Mouse (Mus musculus) forebrain, embryonic 10.5 days (tissue): ENCODE measurements around the gene Gm11985. TPM values are rescaled to one million over a fixed set of nuclear protein-coding genes. Genes with fewer than 3 reads are reported as not detected.

Experiments used
- DNase-seq: peaks from one replicate; pipeline ENCODE4 v3.0.0-alpha.2; 2017; ENCODE audit warnings: low spot score; ENCODE audit errors: extremely low spot score
- H3K27ac ChIP-seq: fragments of 300-500 bp; sonication (generic); 2 replicates; pipeline ENCODE4 v1.5.1; 2016; ENCODE audit warnings: mild to moderate bottlenecking
- H3K27me3 ChIP-seq: fragments of 300-500 bp; sonication (generic); 2 replicates; pipeline ENCODE4 v1.6.1; 2016; ENCODE audit warnings: mild to moderate bottlenecking; ENCODE audit not compliant: poor library complexity, severe bottlenecking
- H3K36me3 ChIP-seq: fragments of 300-500 bp; sonication (generic); replicated peaks from 2 replicates; pipeline ENCODE4 v1.6.1; 2016; ENCODE audit warnings: mild to moderate bottlenecking, moderate library complexity
- H3K4me1 ChIP-seq: fragments of 300-500 bp; sonication (generic); 2 replicates; pipeline ENCODE4 v1.6.1; 2016
- H3K4me3 ChIP-seq: fragments of 300-500 bp; sonication (generic); 2 replicates; pipeline ENCODE4 v1.5.1; 2016; ENCODE audit warnings: mild to moderate bottlenecking, moderate library complexity
- H3K9me3 ChIP-seq: fragments of 300-500 bp; sonication (generic); 2 replicates; pipeline ENCODE4 v1.6.1; 2016; ENCODE audit warnings: mild to moderate bottlenecking, moderate library complexity
- WGBS: fragments of 180-500 bp; shearing (Covaris S2); methylation state at CpG from one replicate; pipeline ENCODE4 v1.1.7; 2016; 5-methylcytosine and 5-hydroxymethylcytosine counted together
- polyA plus RNA-seq: library from polyadenylated mRNA; unstranded; fragments of >200 nt; fragmentation: Nextera tagmentation; extraction: Ambion mirVana; gene quantifications from 2 replicates; pipeline ENCODE4 v1.2.1, GENCODE M21; 2016

Gm11985 gene
- polyA plus RNA-seq, 1 experiment from 2014 or later: not detected

DNA sequence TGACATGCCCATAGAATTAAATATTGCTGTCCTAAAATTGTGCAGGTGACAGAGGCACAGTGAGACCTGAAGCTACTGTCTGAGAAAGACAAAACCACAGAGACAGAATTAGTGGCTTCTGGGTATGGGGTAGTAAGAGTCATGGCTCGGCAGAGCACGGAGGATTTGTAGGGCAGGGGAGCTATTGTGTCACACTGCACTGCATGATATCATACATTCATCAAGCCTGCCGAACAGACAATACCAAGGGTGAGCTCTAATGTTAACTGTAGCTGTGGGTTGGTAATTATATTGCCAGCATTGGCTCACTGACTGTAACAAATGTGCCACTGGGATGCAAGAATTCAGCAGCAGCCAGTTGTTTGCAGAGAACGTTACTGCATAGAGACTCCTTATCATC lies 24.0 kb downstream of the Gm11985 start:
- Histone ChIP-seq H3K4me1 (peaks cover 23% of the 10 kb centered on the region), H3K4me3 (no peak overlapping the region), H3K27me3 (no peaks in the 10 kb centered on the region), H3K36me3 (peaks cover under 1% of the 10 kb centered on the region; the same call in 1 of the 2 replicates), H3K27ac (no peak overlapping the region), H3K9me3 (no peaks in the 10 kb centered on the region)
- 77% methylated on average over 4 of the region's 4 CpGs for WGBS
- DNase-seq: no peak

DNA sequence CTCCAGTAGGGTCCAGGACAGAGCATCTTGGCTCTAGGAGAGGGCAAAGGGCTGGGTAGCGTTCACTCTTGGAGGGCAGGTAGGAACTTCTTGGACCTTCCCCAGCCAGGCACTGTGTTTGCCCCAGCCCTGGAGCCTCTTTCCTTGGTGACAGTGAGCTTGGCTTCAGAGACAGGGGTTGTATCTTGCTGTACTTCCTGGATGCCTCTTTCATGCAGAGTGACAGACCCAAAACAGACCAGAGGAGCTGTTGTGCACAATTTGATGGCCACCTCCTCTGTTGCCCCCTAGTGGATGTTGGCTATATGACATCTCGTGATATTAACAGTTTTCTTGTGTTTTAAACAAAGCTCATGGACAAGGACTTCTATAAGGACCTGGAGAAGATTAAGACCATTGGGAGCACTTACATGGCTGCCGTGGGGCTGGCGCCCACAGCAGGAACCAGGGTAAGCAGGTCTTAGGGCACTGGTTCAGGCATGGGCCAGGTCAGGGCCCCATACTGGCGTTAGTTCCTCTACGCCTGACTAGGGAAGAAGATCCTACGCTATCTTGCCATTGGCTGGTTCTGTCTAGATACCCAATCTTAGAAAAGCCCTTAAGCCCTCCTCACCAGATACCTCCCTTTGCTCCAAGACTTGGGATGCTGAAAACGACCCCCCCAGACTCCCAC lies 26.7 kb downstream of the Gm11985 start:
- Histone ChIP-seq H3K9me3 (no peaks in the 10 kb centered on the region), H3K4me3 (no peak overlapping the region), H3K36me3 (no peaks in the 10 kb centered on the region), H3K27me3 (no peaks in the 10 kb centered on the region), H3K4me1 (peaks cover 23% of the 10 kb centered on the region), H3K27ac (peak overlapping the region; percentile 67)
- WGBS: 76% methylated on average over 8 of the region's 8 CpGs
- peak; percentile 36 for DNase-seq

DNA sequence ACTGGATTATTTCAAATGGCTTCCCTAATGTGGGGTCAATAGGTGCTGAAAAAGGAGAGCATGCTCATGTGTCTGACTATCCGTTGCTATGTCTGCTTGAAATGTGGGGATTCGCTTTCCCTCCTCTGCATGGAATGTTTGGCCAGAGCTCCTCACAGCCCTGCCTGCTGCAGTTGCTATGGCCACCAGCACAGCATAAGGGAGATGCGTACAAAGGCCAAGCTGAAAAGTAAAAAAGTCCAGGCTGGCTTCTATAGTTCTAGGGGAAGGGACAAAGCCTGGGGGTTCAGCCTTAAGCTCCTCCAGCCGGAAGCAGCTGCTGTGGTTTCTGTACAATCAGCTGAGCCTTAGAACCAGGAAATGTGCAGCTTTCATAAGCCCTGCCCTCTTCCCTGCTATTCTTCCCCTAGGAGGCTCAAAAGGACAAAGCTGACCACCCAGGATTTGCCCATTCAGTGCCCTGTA lies 27.7 kb downstream of the Gm11985 start:
- DNase-seq: peak; percentile 27
- Histone ChIP-seq H3K27ac (peak overlapping the region; percentile 67), H3K27me3 (no peaks in the 10 kb centered on the region), H3K36me3 (no peaks in the 10 kb centered on the region), H3K4me3 (no peak overlapping the region), H3K4me1 (peaks cover 23% of the 10 kb centered on the region), H3K9me3 (no peaks in the 10 kb centered on the region)
- 59% methylated on average over 4 of the region's 4 CpGs for WGBS

DNA sequence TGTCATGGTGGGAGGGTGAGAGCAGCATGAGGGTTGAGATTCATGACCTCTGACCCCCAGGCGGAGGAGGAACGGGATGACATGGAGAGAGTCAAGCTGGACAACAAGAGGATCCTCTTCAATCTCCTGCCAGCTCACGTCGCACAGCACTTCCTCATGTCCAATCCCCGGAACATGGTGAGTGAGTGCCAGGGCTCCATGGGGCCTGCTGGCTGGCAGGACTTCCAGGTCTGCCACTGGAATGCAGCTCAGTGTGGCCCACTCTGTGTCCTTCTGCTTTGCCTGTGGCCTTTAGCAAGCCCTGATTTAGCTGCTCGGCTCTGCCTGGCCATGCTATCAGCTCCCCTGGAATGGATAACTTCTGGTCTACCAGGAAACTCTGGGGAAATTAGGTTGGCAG lies 28.2 kb downstream of the Gm11985 start:
- H3K4me3 ChIP-seq: no peak overlapping the region
- H3K9me3 ChIP-seq: no peaks in the 10 kb centered on the region
- DNase-seq: no peak
- peaks cover 23% of the 10 kb centered on the region for H3K4me1 ChIP-seq
- peak overlapping the region; percentile 67 for H3K27ac ChIP-seq
- H3K36me3 ChIP-seq: no peaks in the 10 kb centered on the region
- H3K27me3 ChIP-seq: no peaks in the 10 kb centered on the region
- WGBS: 88% methylated on average over 6 of the region's 6 CpGs

DNA sequence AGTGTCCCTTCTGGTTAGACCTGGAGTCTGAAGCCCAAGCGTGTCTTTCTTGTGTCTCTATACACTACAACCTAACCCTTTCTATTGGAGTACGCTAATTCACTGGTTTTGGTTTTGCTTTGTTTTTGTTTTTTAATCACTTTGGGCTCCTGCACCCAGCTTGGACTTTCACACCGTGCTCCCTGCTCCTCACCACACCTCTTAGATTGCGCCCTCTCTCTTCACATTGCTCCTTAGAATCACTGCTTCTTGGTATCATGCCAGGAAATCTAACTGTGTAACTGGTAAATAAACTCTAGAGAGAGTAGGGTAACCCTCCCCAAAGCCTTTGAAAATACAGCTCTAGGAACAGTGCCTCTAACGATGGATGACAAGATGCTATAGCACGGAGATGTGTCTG lies 30.2 kb downstream of the Gm11985 start:
- Histone ChIP-seq H3K27ac (no peak overlapping the region), H3K36me3 (no peaks in the 10 kb centered on the region), H3K27me3 (no peaks in the 10 kb centered on the region), H3K4me1 (peaks cover 16% of the 10 kb centered on the region), H3K9me3 (no peaks in the 10 kb centered on the region), H3K4me3 (no peak overlapping the region)
- WGBS: 91% methylated on average over 6 of the region's 6 CpGs
- DNase-seq: no peak

DNA sequence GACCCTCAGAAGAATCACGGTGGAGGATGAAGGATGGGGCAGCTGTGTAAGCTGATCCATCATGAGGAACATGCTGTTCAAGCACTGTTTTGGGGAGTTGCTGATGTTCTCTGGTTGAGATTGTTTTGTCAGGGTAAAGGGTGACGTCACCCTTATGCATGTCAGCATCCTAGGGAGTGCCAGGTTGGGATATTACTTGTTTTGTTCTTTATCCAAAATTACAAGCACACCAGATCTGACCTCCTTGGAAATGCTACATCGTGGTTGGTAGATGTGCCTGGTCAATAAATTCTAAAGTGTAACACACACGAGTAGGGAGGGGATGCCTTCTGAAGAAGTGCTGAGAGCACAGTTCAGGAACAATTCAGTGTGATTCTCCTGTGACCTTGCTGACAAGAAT lies 31.9 kb downstream of the Gm11985 start:
- Histone ChIP-seq H3K4me1 (peaks cover 15% of the 10 kb centered on the region), H3K4me3 (no peak overlapping the region)
- 82% methylated on average over 4 of the region's 4 CpGs for WGBS

DNA sequence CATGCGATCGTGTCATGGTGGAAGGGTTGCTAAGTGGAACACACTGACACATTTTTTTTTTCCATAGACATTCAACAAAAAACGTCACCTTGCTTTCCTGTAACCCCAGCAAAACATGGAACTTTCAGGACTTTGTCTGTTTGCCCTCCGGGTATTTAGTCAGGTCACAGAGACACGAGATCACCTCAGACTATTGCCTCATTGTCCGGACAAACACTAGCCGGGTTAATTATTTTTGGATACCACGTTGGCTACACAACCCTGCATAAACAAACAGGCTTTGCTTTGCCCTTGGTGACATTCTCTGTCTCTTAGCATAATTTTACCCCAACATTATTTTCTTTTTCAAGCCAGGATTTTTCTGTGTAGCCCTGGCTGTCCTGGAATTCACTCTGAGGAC lies 35.3 kb downstream of the Gm11985 start:
- no peak overlapping the region for H3K4me3 ChIP-seq
- H3K4me1 ChIP-seq: no peaks in the 10 kb centered on the region
- no peaks in the 10 kb centered on the region for H3K36me3 ChIP-seq
- no peak for DNase-seq
- WGBS: 89% methylated on average over 8 of the region's 8 CpGs
- H3K9me3 ChIP-seq: no peaks in the 10 kb centered on the region
- H3K27me3 ChIP-seq: no peaks in the 10 kb centered on the region
- no peak overlapping the region for H3K27ac ChIP-seq

More for the DNA sequence above, 31.9 kb downstream of the Gm11985 start:
- H3K27me3 ChIP-seq: no peaks in the 10 kb centered on the region
- H3K27ac ChIP-seq: no peak overlapping the region
- no peaks in the 10 kb centered on the region for H3K9me3 ChIP-seq
- H3K36me3 ChIP-seq: no peaks in the 10 kb centered on the region
- no peak for DNase-seq

DNA sequence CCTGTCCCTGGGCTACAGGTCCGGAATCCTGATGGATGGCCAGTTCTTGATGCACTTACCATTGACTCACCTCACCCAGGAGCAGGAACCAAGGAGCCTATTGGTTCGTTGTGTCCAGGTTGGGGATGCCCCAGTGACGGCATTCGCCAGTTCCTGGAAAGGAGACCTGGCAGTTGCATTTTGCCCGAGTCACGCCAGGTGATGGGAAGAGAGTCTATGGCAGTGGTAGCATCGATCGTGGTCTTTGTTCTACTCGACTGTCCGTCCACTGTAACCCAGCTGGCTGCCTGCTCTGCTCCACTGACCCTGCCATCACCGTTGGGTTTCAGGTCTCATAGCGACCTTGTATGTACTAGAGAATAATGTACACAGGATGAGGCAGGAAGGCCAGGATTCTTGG lies 36.0 kb downstream of the Gm11985 start:
- Histone ChIP-seq H3K27ac (no peak overlapping the region), H3K4me1 (no peaks in the 10 kb centered on the region), H3K9me3 (no peaks in the 10 kb centered on the region), H3K27me3 (no peaks in the 10 kb centered on the region), H3K4me3 (no peak overlapping the region), H3K36me3 (no peaks in the 10 kb centered on the region)
- no peak for DNase-seq
- 95% methylated on average over 12 of the region's 12 CpGs for WGBS

DNA sequence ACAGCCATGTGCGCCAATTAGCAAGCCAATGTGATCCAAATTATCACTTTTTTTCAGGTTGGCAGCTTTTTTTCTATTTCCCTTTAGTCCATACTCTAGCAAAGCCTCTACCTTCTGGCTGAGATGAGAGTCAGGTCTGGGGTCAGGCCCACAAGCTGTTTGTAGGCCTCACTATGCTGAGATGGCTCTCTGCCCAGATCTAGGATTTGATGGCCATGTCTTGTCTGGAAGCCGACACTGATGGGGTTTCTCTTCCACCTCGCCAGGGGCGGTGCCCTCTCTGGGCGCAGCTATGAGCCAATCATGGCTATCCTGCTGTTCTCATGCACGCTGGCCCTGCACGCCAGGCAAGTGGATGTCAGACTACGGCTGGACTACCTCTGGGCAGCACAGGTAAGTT lies 37.9 kb downstream of the Gm11985 start:
- H3K27me3 ChIP-seq: no peaks in the 10 kb centered on the region
- H3K36me3 ChIP-seq: no peaks in the 10 kb centered on the region
- H3K9me3 ChIP-seq: no peaks in the 10 kb centered on the region
- DNase-seq: no peak
- H3K27ac ChIP-seq: no peak overlapping the region
- H3K4me1 ChIP-seq: no peaks in the 10 kb centered on the region
- 95% methylated on average over 8 of the region's 8 CpGs for WGBS
- no peak overlapping the region for H3K4me3 ChIP-seq

DNA sequence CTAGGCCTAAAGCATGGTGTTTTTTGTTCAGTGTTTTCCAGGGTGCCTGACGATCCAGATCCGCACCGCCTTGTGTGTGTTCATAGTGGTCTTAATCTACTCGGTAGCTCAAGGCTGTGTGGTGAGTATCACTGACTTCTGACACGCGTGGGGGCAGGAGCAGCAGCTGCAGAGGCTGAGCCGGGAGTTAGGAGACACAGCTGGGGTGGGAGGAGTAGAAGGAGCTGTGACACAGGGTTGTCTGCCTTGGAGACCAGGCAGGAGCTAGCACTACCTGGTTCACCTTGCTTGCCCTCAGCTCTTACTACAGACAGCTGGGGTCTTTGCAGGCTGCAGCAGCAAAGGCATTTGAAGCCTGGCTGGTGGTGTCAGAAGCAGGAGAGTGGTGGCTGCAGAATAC lies 38.9 kb downstream of the Gm11985 start:
- 86% methylated on average over 7 of the region's 7 CpGs for WGBS

DNA sequence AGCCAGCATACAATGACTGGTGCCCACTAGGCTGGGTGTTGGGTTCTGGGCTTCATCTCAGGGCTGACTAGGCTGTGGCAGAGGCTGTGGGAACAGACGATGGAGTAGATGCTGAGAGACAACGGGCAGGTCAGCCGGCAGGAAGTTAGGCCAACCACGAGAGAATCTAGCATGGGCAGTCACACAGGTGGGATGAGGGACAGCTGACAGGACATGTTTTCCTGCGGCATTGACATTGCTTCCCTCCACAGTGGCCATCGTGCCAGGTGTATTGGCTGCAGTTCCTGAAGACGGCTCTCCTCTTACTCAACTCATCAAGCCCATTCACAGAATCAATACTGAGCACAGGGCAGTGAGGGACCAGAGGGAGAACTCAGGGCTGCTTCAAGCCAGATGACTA lies 40.4 kb downstream of the Gm11985 start:
- Histone ChIP-seq H3K36me3 (no peaks in the 10 kb centered on the region), H3K27ac (no peak overlapping the region), H3K4me3 (no peak overlapping the region), H3K4me1 (no peaks in the 10 kb centered on the region), H3K27me3 (no peaks in the 10 kb centered on the region), H3K9me3 (no peaks in the 10 kb centered on the region)
- DNase-seq: no peak
- 96% methylated on average over 7 of the region's 7 CpGs for WGBS

More for the DNA sequence above, 38.9 kb downstream of the Gm11985 start:
- H3K4me3 ChIP-seq: no peak overlapping the region
- no peaks in the 10 kb centered on the region for H3K4me1 ChIP-seq
- H3K27me3 ChIP-seq: no peaks in the 10 kb centered on the region
- H3K27ac ChIP-seq: no peak overlapping the region
- H3K9me3 ChIP-seq: no peaks in the 10 kb centered on the region
- H3K36me3 ChIP-seq: no peaks in the 10 kb centered on the region
- DNase-seq: no peak

DNA sequence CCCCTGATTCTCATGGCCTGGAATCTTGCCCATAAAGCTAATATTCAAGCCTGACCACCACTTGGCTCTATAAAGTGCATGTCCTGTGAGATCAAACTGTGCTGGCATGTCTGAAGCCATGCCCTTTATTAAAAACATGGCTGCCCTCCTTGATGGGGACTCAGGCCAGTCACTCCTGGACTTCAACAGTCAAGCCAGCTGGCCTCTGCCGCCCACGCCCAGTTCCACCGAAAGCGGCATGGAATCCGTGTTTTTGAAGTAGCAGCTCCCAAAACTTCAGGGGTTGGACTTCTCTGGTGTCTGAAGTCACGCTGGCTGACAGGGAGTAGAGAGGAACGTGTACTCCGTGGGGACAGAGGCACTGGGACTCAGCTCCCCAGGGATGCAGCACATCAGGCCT lies 40.8 kb downstream of the Gm11985 start:
- H3K27me3 ChIP-seq: no peaks in the 10 kb centered on the region
- H3K36me3 ChIP-seq: no peaks in the 10 kb centered on the region
- no peak for DNase-seq
- no peaks in the 10 kb centered on the region for H3K4me1 ChIP-seq
- no peak overlapping the region for H3K4me3 ChIP-seq
- H3K9me3 ChIP-seq: no peaks in the 10 kb centered on the region
- no peak overlapping the region for H3K27ac ChIP-seq
- 95% methylated on average over 8 of the region's 8 CpGs for WGBS

DNA sequence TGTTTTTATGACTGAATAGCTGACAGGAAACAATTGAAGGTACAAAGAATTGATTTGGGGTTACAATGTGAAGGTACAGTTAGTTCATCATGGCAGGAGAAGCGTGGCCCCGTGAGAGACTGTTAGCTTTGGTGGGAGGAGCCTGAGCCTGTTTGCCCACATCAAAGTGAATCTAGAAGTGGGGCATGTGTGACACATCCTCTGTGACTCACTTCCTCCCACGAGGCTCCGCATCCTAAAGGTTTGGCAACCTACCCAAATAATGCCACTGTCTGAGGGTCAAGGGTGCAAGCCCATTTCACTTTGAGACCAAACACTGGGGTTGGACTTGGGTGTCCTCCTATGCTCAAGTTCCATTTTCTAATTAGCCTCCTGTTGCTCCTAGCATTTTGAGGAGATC lies 43.1 kb downstream of the Gm11985 start:
- no peaks in the 10 kb centered on the region for H3K4me1 ChIP-seq
- WGBS: 94% methylated on average over 4 of the region's 4 CpGs
- no peak overlapping the region for H3K27ac ChIP-seq
- no peak overlapping the region for H3K4me3 ChIP-seq
- H3K36me3 ChIP-seq: no peaks in the 10 kb centered on the region
- no peaks in the 10 kb centered on the region for H3K9me3 ChIP-seq
- no peaks in the 10 kb centered on the region for H3K27me3 ChIP-seq
- no peak for DNase-seq

DNA sequence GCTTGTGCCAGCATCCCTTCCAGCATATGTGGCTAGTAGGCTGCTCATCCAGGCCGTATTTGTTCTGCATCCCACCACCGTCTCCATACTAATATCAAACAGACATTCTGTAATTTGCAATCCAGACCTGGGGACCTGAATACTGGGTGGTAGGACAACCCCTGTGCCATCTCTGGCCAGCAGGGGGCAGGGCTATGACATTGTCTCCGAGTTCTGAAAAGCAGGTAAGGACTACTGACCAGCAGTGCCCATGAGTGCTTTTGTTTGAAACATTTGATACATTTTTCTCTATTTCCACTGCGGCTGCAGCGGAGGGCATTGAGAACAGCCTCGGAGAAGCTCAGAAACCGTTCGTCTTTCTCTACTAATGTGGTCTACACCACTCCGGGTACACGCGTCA lies 44.0 kb downstream of the Gm11985 start:
- Histone ChIP-seq H3K4me1 (no peaks in the 10 kb centered on the region), H3K4me3 (no peak overlapping the region), H3K27me3 (no peaks in the 10 kb centered on the region), H3K27ac (no peak overlapping the region), H3K36me3 (no peaks in the 10 kb centered on the region; the same call in 1 of the 2 replicates), H3K9me3 (no peaks in the 10 kb centered on the region)
- no peak for DNase-seq
- WGBS: 89% methylated on average over 11 of the region's 11 CpGs
